Mouse (Mus musculus): ENCODE measurements around the gene Atp5g3. TPM values are rescaled to one million over a fixed set of nuclear protein-coding genes. Genes with fewer than 3 reads are reported as not detected.

The Atp5g3 gene
- polyA plus RNA-seq, 1 experiment from 2014 or later: 1,252 TPM

DNA sequence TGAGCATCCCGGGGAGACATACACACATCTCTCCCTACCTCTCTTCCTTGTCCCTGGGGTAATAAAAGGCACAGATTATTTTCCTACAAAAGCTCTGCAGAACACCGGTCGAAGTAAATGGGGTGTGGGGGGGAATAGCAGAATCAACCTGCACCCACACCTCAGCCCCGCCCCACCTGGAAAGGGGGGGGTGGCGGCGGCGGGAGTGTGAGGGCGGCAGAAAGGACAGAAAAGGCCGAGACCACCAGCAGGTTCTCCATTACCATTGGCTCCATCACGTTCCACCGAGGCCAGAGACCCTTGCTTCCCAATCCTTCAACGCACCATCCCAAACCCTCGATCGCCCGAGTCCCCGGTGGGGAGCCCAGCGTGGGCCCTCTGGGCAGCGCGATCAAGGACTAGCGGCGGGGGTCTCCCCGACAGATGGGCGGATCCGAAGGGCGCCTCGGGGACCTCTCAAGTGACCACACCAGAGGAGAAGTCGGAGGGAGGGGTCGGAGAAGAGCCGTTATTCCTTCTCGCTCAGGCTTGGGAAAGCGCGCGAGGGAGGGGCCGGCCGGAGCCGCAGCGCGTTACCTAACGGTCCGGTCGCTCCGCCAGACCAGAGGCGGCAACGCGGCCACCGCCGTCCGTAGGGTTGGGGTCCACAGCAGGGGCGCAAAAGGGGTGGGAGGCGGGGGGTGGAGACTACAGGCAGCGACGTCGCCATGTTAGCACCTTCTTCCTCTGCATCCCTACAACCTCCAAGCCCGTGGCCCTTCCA is 19.2 kb downstream of the Atp5g3 start:
- Histone ChIP-seq H3K27ac (ENCODE audit: low read depth, low read length) (peak overlapping the region; percentile 91), H3K9ac (replicated peaks; ENCODE audit: low read depth, low read length) (peak overlapping the region; percentile 98), H3K9me3 (ENCODE audit: control insufficient read depth, low read length) (no peaks in the 10 kb centered on the region), H3K36me3 (ENCODE audit: control insufficient read depth, insufficient read depth, low read length) (no peaks in the 10 kb centered on the region), H3K4me1 (ENCODE audit: control insufficient read depth, insufficient read depth, low read length) (no peaks in the 10 kb centered on the region), H3K4me2 (ENCODE audit: low read depth, low read length) (peak overlapping the region; percentile 80), H3K4me3 (ENCODE audit: low read depth, low read length) (peak overlapping the region; percentile 92), H3K27me3 (ENCODE audit: control insufficient read depth, insufficient read depth, low read length) (peaks cover 6% of the 10 kb centered on the region; the same call in 1 of the 2 replicates)
- peak; percentile 68 for ATAC-seq (ENCODE audit: low read depth)
- WGBS: under 1% methylated on average over 50 of the region's 54 CpGs

DNA sequence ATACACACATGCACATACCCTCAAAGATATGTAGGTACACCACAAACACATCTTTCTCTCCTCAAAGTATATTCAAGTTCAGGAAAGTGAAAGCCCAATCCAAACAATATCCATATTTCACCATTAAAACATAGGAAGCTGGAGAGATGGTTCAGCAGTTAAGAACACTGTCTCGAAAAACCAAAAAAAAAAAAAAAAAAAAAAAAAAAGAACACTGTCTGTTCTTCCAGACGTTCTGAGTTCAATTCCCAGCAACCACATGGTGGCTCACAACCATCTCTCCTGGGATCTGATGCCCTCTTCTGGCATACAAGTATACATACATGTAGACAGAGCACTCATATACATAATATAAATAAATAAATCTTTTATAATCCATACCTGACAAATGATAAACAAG is 25.1 kb downstream of the Atp5g3 start:
- H3K9ac ChIP-seq (replicated peaks; ENCODE audit: low read depth, low read length): no peak overlapping the region
- no peaks in the 10 kb centered on the region for H3K36me3 ChIP-seq (ENCODE audit: control insufficient read depth, insufficient read depth, low read length)
- H3K4me3 ChIP-seq (ENCODE audit: low read depth, low read length): no peak overlapping the region
- H3K27me3 ChIP-seq (ENCODE audit: control insufficient read depth, insufficient read depth, low read length): no peaks in the 10 kb centered on the region
- no peaks in the 10 kb centered on the region for H3K4me1 ChIP-seq (ENCODE audit: control insufficient read depth, insufficient read depth, low read length)
- no peak for ATAC-seq (ENCODE audit: low read depth)
- no peak overlapping the region for H3K27ac ChIP-seq (ENCODE audit: low read depth, low read length)
- H3K9me3 ChIP-seq (ENCODE audit: control insufficient read depth, low read length): no peaks in the 10 kb centered on the region
- WGBS: 71% methylated on average over 2 of the region's 2 CpGs
- no peak overlapping the region for H3K4me2 ChIP-seq (ENCODE audit: low read depth, low read length)

DNA sequence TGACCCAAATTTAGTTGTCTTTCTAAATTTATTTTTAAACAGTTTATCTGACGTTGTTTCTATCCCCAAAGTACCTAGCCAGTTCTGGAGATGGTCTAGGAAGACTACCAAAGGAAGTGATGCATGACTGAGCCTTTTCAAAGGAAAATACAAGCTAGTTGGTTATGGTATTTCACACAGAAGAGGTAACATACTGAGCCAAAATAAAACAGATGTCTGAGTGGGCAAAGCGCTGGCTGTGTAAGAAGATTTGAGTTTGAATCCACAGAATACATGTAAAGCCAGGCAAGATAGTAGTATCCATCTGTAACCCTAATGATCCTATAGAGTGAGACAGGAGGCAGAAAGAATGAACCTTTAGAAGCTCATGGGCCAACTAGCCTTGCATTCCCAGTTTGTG is 33.2 kb downstream of the Atp5g3 start:
- H3K4me1 ChIP-seq (ENCODE audit: control insufficient read depth, insufficient read depth, low read length): no peaks in the 10 kb centered on the region
- no peak overlapping the region for H3K27ac ChIP-seq (ENCODE audit: low read depth, low read length)
- no peaks in the 10 kb centered on the region for H3K36me3 ChIP-seq (ENCODE audit: control insufficient read depth, insufficient read depth, low read length)
- H3K9ac ChIP-seq (replicated peaks; ENCODE audit: low read depth, low read length): no peak overlapping the region
- no peaks in the 10 kb centered on the region for H3K9me3 ChIP-seq (ENCODE audit: control insufficient read depth, low read length)
- WGBS: 93% methylated on average over 2 of the region's 2 CpGs
- no peak overlapping the region for H3K4me2 ChIP-seq (ENCODE audit: low read depth, low read length)
- no peak for ATAC-seq (ENCODE audit: low read depth)
- H3K27me3 ChIP-seq (ENCODE audit: control insufficient read depth, insufficient read depth, low read length): no peaks in the 10 kb centered on the region
- H3K4me3 ChIP-seq (ENCODE audit: low read depth, low read length): no peak overlapping the region

DNA sequence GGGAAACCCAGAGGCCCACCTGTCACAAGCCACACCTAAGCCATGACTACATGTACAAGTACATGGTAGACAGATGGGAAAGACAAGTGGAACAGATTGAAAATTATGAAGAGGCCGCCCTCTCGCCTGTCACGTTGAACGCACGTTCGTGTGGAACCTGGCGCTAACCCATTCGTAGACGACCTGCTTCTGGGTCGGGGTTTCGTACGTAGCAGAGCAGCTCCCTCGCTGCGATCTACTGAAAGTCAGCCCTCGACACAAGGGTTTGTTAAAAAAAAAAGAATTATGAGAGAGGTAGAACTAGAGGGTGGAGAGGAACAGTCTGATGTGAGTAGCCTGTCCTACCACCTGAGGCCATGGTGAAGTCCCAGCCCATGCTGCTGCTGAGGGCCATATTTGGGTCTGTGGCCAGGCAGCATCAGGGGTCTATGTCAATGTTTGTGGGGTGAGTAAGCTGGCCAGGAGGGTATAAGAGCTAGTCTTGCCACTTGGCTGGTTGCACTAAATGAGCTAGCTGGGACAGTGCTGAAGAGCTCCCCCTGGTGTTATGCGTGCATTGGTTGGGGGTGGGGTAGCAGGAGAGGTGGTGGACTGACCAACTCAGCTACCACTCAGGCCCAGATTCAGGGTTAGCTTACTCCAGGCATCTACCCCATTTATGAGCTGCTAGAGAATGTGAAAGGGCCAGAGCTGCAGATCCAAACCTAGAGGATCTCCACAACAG is 43.2 kb downstream of the Atp5g3 start:
- Histone ChIP-seq H3K9ac (replicated peaks; ENCODE audit: low read depth, low read length) (no peak overlapping the region), H3K36me3 (ENCODE audit: control insufficient read depth, insufficient read depth, low read length) (no peaks in the 10 kb centered on the region), H3K9me3 (ENCODE audit: control insufficient read depth, low read length) (no peaks in the 10 kb centered on the region), H3K4me3 (ENCODE audit: low read depth, low read length) (no peak overlapping the region), H3K27me3 (ENCODE audit: control insufficient read depth, insufficient read depth, low read length) (no peaks in the 10 kb centered on the region), H3K27ac (ENCODE audit: low read depth, low read length) (no peak overlapping the region), H3K4me2 (ENCODE audit: low read depth, low read length) (no peak overlapping the region), H3K4me1 (ENCODE audit: control insufficient read depth, insufficient read depth, low read length) (no peaks in the 10 kb centered on the region)
- no peak for ATAC-seq (ENCODE audit: low read depth)
- 76% methylated on average over 16 of the region's 16 CpGs for WGBS

DNA sequence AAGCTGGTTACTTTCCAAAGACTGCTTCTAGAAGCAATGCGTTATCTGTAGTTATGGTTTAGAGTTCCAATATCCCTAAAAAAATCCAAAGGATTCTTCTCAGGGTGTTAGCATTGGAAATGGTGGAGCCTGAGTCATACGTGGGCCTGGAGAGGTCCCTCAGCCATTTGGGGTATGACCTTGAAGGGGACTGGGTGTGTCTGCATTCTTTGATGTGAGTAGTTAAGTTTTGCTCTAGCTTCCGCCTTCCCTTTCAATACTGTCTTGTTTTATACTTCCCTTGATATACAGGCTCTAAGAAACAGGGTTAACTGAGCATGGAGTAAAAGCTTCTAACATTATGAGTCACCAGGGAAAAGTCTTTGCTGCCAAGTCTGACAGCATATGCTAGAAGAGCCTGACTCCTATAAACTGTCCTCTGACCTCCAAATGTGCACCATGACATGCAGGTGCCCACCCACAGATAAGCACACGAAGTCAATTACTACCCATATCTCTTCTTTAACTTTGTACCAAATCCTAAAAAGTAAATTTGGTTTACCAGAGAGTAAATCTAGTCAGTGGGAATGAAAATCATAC is 51.0 kb downstream of the Atp5g3 start:
- H3K9ac ChIP-seq (replicated peaks; ENCODE audit: low read depth, low read length): no peak overlapping the region
- WGBS: 87% methylated on average over 4 of the region's 4 CpGs
- no peak overlapping the region for H3K4me3 ChIP-seq (ENCODE audit: low read depth, low read length)
- H3K4me2 ChIP-seq (ENCODE audit: low read depth, low read length): no peak overlapping the region
- no peak overlapping the region for H3K27ac ChIP-seq (ENCODE audit: low read depth, low read length)
- H3K4me1 ChIP-seq (ENCODE audit: control insufficient read depth, insufficient read depth, low read length): no peaks in the 10 kb centered on the region
- H3K36me3 ChIP-seq (ENCODE audit: control insufficient read depth, insufficient read depth, low read length): 0 out of 2 replicates have a peak, but pooled peaks cover 2% of the 10 kb centered on the region
- H3K9me3 ChIP-seq (ENCODE audit: control insufficient read depth, low read length): no peaks in the 10 kb centered on the region
- ATAC-seq (ENCODE audit: low read depth): no peak
- H3K27me3 ChIP-seq (ENCODE audit: control insufficient read depth, insufficient read depth, low read length): no peaks in the 10 kb centered on the region

Other genes starting within 250 kb of the Atp5g3 start
- 124 and 135 TPM in 2 replicates for gene Chn1, start 136.0 kb downstream of the Atp5g3 start, polyA plus RNA-seq (2014; fragmentation: Nextera tagmentation; extraction: Ambion mirVana)
- gene Atf2, start 18.7 kb downstream of the Atp5g3 start, polyA plus RNA-seq (2014; fragmentation: Nextera tagmentation; extraction: Ambion mirVana): 117 and 130 TPM in 2 replicates

Measured in neural tube, embryonic 14.5 days (tissue).